ENCODE assay signal across 1 mouse cellular context in genomic region chr10:78464201-78464791, GRCm38 (mm10).
TF ChIP-seq lines count a peak whose summit lies in the region.

No protein-coding gene starts in this region.

TF ChIP-seq in MEL, 35 proteins besides CTCF, POLR2A, EP300 and RAD21 (continued from another document):
- TF ChIP-seq ZKSCAN1 (IDR thresholded peaks at IDR 0.05; ENCODE audit: low read depth, low read length): no peak
- TF ChIP-seq MYB (IDR thresholded peaks at IDR 0.05; ENCODE audit: low read depth, low read length): no peak
- TF ChIP-seq CHD1 (IDR thresholded peaks at IDR 0.05; ENCODE audit: low read depth, low read length): no peak
- no peak for TF ChIP-seq MAZ (IDR thresholded peaks at IDR 0.05; ENCODE audit: low read depth, low read length)
- TF ChIP-seq CHD2 (IDR thresholded peaks at IDR 0.05; ENCODE audit: low read length): no peak
- no peak for TF ChIP-seq ZNF384 (IDR thresholded peaks at IDR 0.05; ENCODE audit: low read depth, low read length)
- TF ChIP-seq UBTF (IDR thresholded peaks at IDR 0.05; ENCODE audit: borderline replicate concordance, insufficient read depth, low read depth, low read length): no peak
- no peak for TF ChIP-seq POLR2AphosphoS5 (IDR thresholded peaks at IDR 0.05; ENCODE audit: borderline replicate concordance, low read depth, low read length)
- no peak for TF ChIP-seq MAFK (IDR thresholded peaks at IDR 0.05; ENCODE audit: borderline replicate concordance, low read depth, low read length)
- TF ChIP-seq BHLHE40 (IDR thresholded peaks at IDR 0.05; ENCODE audit: borderline replicate concordance, low read depth, low read length): no peak
